Mouse (Mus musculus): ENCODE measurements around the gene Rhob. TPM values are rescaled to one million over a fixed set of nuclear protein-coding genes. Genes with fewer than 3 reads are reported as not detected.

The Rhob gene
- polyA plus RNA-seq, 1 experiment = 415 TPM

DNA sequence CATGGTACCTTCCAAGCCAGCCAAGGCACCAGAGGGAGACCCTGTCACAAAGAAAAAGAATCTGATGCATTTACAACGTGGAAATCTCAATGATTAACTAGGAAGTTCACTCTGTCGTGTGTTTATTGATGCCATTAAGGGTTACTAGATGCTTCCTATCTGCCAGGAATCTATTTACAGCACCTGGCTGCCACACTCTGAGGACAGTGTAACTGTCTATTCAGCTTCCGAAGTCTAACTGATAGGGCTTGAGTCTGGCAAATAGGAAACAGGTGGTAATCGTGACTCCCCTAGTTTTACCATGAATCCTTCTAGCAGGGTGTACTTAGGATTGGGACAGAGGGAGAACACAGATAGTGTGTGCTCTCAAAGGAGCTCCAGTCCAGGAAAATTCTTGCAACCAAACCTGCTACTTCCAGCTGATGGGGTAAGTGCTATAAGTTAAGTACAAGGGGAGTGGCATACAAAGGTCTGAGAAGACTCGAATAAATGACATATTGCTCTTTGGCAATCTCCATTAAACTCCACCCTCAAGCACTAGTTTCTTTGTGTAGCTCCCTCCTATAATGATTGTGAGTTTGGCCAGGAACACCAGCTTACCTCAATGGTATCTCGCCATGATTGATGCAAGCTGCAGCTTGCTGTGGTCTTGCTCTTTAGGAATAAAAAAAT, 10.6 kb upstream of the Rhob start:
- no peaks in the 10 kb centered on the region for H3K36me3 ChIP-seq (ENCODE audit: control insufficient read depth, insufficient read depth)
- no peak for TF ChIP-seq POLR2A (IDR thresholded peaks at IDR 0.05; ENCODE audit: insufficient read length, low read depth)
- TF ChIP-seq REST (IDR thresholded peaks at IDR 0.05; ENCODE audit: insufficient read depth, insufficient read length) = no peak
- no peak for TF ChIP-seq POLR2AphosphoS2 (IDR thresholded peaks at IDR 0.05; ENCODE audit: insufficient read length, low read depth)
- TF ChIP-seq TCF3 (IDR thresholded peaks at IDR 0.05; ENCODE audit: insufficient read length, low read depth) = no peak
- TF ChIP-seq MYOG (IDR thresholded peaks at IDR 0.05; ENCODE audit: control insufficient read depth in 1 of 3, insufficient read depth in 1 of 3, insufficient read length in 2 of 3, low read depth in 2 of 3) = peak in 1 of 3 experiments; percentile 13
- TF ChIP-seq E2F4 (IDR thresholded peaks at IDR 0.05; ENCODE audit: insufficient read depth) = no peak
- no peak for TF ChIP-seq MAX (IDR thresholded peaks at IDR 0.05; ENCODE audit: low read depth)
- no peak for TF ChIP-seq TCF12 (IDR thresholded peaks at IDR 0.05; ENCODE audit: insufficient read depth, poor library complexity, severe bottlenecking)
- peak in 1 of 3 experiments; percentile 11 for TF ChIP-seq MYOD1 (IDR thresholded peaks at IDR 0.05; ENCODE audit: control insufficient read depth in 1 of 3, insufficient read length in 2 of 3, low read depth in 2 of 3)
- no peak for TF ChIP-seq USF1 (IDR thresholded peaks at IDR 0.05; ENCODE audit: low read depth)
- no peak for TF ChIP-seq SRF (IDR thresholded peaks at IDR 0.05; ENCODE audit: control insufficient read depth, insufficient read length, low read depth)
- no peak for TF ChIP-seq CEBPB (IDR thresholded peaks at IDR 0.05; ENCODE audit: insufficient read depth, poor library complexity, severe bottlenecking)
- H3K27me3 ChIP-seq (ENCODE audit: control insufficient read depth, insufficient read depth, insufficient read length) = no peaks in the 10 kb centered on the region
- H3ac ChIP-seq (ENCODE audit: control insufficient read depth, insufficient read length) = no peak overlapping the region
- H3K4me3 ChIP-seq = peak overlapping the region; percentile 24
- no peaks in the 10 kb centered on the region for H3K79me2 ChIP-seq (ENCODE audit: control insufficient read depth, insufficient read depth)
- H3K4me2 ChIP-seq (ENCODE audit: low read depth) = peak overlapping the region; percentile 93

DNA sequence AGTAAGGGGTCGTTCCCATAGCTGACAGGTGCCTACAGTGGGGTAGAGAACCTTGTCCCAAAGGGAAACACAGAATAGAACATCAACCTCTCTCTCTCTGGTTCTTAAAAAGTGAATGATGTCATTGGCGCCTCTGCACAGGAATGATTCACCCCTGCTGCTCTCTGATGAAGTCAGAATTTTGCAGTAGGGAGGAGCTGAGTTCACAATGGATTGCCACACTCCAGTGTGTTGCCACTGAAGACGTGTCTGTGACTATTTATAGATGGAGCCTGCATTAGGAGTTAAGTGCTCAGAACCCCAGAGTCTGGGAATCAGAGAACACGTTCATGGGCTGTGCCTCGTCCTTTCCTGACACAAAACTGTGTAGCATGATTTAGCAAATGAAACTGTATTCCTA, 9.9 kb upstream of the Rhob start:
- H3K4me2 ChIP-seq (ENCODE audit: low read depth) = peak overlapping the region; percentile 93

DNA sequence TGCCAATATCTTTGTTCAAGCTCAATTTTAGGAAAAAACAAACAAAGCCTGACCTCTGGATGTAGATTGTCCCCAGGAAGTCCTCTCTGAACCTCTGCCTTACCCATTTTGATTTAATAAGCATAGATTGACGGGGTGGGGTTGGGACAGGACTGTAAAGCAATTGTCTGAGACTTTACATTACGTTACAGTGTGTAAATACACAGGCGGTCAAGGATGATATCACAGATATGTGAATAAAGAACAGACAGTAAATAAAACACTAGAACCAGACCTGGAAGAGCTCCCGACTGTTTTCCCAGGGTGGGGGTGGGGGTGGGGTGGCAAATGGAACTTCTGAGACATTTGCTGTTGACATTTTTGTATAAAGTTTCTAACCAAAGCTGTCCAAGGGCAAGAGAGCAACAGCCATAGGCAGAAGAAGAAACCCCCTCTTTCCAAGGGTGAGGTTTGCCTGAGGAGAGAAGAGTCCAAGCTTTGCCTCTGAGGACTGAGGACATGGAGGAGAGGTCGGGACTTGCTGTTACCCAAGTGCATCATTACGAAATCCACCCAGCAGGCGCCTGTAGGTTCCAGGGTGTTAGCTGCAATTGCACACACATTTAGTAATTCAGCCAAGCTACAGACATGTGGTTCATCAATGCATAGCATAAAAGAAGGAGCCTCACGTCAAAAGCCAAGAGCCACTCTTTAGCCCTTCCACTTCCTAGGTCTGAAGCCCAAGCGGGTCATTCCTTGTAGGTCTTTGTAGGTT, 7.3 kb upstream of the Rhob start:
- Histone ChIP-seq H3K36me3 (ENCODE audit: control insufficient read depth, insufficient read depth) (no peaks in the 10 kb centered on the region), H3ac (ENCODE audit: control insufficient read depth, insufficient read length) (no peak overlapping the region), H3K4me2 (ENCODE audit: low read depth) (no peak overlapping the region), H3K27me3 (ENCODE audit: control insufficient read depth, insufficient read depth, insufficient read length) (no peaks in the 10 kb centered on the region), H3K79me2 (ENCODE audit: control insufficient read depth, insufficient read depth) (no peaks in the 10 kb centered on the region), H3K4me3 (no peak overlapping the region)
- TF ChIP-seq POLR2AphosphoS2 (IDR thresholded peaks at IDR 0.05; ENCODE audit: insufficient read length, low read depth) = no peak
- 0 out of 2 replicates have a peak, but pooled peaks have one; percentile 19 for TF ChIP-seq CEBPB (IDR thresholded peaks at IDR 0.05; ENCODE audit: insufficient read depth, poor library complexity, severe bottlenecking)

More for the DNA sequence above, 9.9 kb upstream of the Rhob start:
- H3ac ChIP-seq (ENCODE audit: control insufficient read depth, insufficient read length) = no peak overlapping the region
- H3K79me2 ChIP-seq (ENCODE audit: control insufficient read depth, insufficient read depth) = no peaks in the 10 kb centered on the region
- H3K36me3 ChIP-seq (ENCODE audit: control insufficient read depth, insufficient read depth) = no peaks in the 10 kb centered on the region
- no peaks in the 10 kb centered on the region for H3K27me3 ChIP-seq (ENCODE audit: control insufficient read depth, insufficient read depth, insufficient read length)
- no peak overlapping the region for H3K4me3 ChIP-seq
- TF ChIP-seq CEBPB (IDR thresholded peaks at IDR 0.05; ENCODE audit: insufficient read depth, poor library complexity, severe bottlenecking) (peak; percentile 94), MAX (IDR thresholded peaks at IDR 0.05; ENCODE audit: low read depth) (no peak)

DNA sequence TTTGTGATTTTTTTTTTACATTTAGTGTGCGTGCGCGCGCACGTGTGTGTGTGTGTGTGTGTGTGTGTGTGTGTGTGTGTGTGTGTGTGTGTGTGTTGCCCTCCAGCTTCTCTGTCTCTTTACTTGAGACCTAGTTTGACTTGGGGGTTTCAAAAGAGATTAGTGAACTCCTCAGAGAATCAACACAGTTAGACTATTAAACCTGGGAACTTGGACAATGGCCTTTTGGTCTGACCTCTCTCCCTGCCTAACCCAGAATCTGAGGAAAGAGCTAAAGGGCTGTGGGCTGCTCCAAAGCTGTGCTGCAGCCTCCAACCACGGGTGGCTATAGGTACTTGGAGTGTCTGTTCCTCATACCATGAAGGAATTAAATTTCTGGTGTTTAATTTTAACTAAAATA, 4.3 kb upstream of the Rhob start:
- Histone ChIP-seq H3K79me2 (ENCODE audit: control insufficient read depth, insufficient read depth) (peaks cover 13% of the 10 kb centered on the region), H3K4me2 (ENCODE audit: low read depth) (no peak overlapping the region), H3K27me3 (ENCODE audit: control insufficient read depth, insufficient read depth, insufficient read length) (no peaks in the 10 kb centered on the region), H3K36me3 (ENCODE audit: control insufficient read depth, insufficient read depth) (no peaks in the 10 kb centered on the region), H3K4me3 (no peak overlapping the region), H3ac (ENCODE audit: control insufficient read depth, insufficient read length) (no peak overlapping the region)
- TF ChIP-seq MAX (IDR thresholded peaks at IDR 0.05; ENCODE audit: low read depth) (no peak), REST (IDR thresholded peaks at IDR 0.05; ENCODE audit: insufficient read depth, insufficient read length) (no peak), POLR2AphosphoS2 (IDR thresholded peaks at IDR 0.05; ENCODE audit: insufficient read length, low read depth) (no peak), TCF12 (IDR thresholded peaks at IDR 0.05; ENCODE audit: insufficient read depth, poor library complexity, severe bottlenecking) (no peak), USF1 (IDR thresholded peaks at IDR 0.05; ENCODE audit: low read depth) (no peak), MYOG (IDR thresholded peaks at IDR 0.05; ENCODE audit: control insufficient read depth in 1 of 3, insufficient read depth in 1 of 3, insufficient read length in 2 of 3, low read depth in 2 of 3) (no peak), E2F4 (IDR thresholded peaks at IDR 0.05; ENCODE audit: insufficient read depth) (no peak), POLR2A (IDR thresholded peaks at IDR 0.05; ENCODE audit: insufficient read length, low read depth) (no peak), TCF3 (IDR thresholded peaks at IDR 0.05; ENCODE audit: insufficient read length, low read depth) (no peak)

DNA sequence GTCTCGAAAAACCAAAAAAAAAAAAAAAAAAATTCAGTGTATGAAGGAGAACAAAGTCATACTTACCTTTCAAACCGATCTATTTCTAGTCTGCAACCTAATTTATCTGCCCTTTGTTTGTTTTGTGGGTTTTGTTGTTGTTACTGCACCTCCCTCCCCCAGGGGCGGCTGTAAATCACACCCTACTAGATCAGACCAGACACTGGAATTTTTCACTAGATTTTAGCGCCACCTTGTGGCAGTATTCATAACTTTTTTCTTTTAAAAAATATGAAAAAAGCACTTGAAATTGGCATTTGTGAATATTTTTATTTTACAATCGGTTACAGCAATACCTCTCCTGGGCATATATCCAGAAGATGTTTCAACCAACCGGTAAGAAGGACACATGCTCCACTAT, 2.7 kb upstream of the Rhob start:
- Histone ChIP-seq H3K79me2 (ENCODE audit: control insufficient read depth, insufficient read depth) (peaks cover 29% of the 10 kb centered on the region), H3K27me3 (ENCODE audit: control insufficient read depth, insufficient read depth, insufficient read length) (no peaks in the 10 kb centered on the region), H3K4me3 (no peak overlapping the region), H3K36me3 (ENCODE audit: control insufficient read depth, insufficient read depth) (no peaks in the 10 kb centered on the region), H3K4me2 (ENCODE audit: low read depth) (no peak overlapping the region), H3ac (ENCODE audit: control insufficient read depth, insufficient read length) (no peak overlapping the region)
- TF ChIP-seq POLR2A (IDR thresholded peaks at IDR 0.05; ENCODE audit: insufficient read length, low read depth) (no peak), TCF12 (IDR thresholded peaks at IDR 0.05; ENCODE audit: insufficient read depth, poor library complexity, severe bottlenecking) (no peak), CEBPB (IDR thresholded peaks at IDR 0.05; ENCODE audit: insufficient read depth, poor library complexity, severe bottlenecking) (no peak), SRF (IDR thresholded peaks at IDR 0.05; ENCODE audit: control insufficient read depth, insufficient read length, low read depth) (no peak), MYOG (IDR thresholded peaks at IDR 0.05; ENCODE audit: control insufficient read depth in 1 of 3, insufficient read depth in 1 of 3, insufficient read length in 2 of 3, low read depth in 2 of 3) (no peak), MAX (IDR thresholded peaks at IDR 0.05; ENCODE audit: low read depth) (no peak), MYOD1 (IDR thresholded peaks at IDR 0.05; ENCODE audit: control insufficient read depth in 1 of 3, insufficient read length in 2 of 3, low read depth in 2 of 3) (no peak), E2F4 (IDR thresholded peaks at IDR 0.05; ENCODE audit: insufficient read depth) (no peak), REST (IDR thresholded peaks at IDR 0.05; ENCODE audit: insufficient read depth, insufficient read length) (no peak), TCF3 (IDR thresholded peaks at IDR 0.05; ENCODE audit: insufficient read length, low read depth) (no peak), POLR2AphosphoS2 (IDR thresholded peaks at IDR 0.05; ENCODE audit: insufficient read length, low read depth) (no peak), USF1 (IDR thresholded peaks at IDR 0.05; ENCODE audit: low read depth) (no peak)
